ENCODE assay signal across 19 mouse cellular contexts in genomic region chr7:117260596-117260995, GRCm38 (mm10).
A peak's percentile ranks its signal among the peaks of the same experiment; 100 is the strongest.
DNase-seq lines count a peak whose midpoint lies in the region.
"Had no signal": no experiment of that assay in that cellular context is flagged by ENCODE, and none has a peak within 500 bp of the region (broad histone marks: within the 10 kb centered on the region; RNA-seq: fewer than 3 reads in every experiment).

No protein-coding gene starts in this region.

- no peaks in the 10 kb centered on the region for H3K27me3 ChIP-seq in limb, embryonic 10.5 days (ENCODE audit: low read depth, poor library complexity, severe bottlenecking)
- H3K27me3 ChIP-seq: CH12.LX; embryonic facial prominence, embryonic 12.5 days; hindbrain, embryonic 12.5 days; Patski had no signal

- peak overlapping the region; percentile 65 for H3K27ac ChIP-seq in limb, embryonic 10.5 days
- H3K27ac ChIP-seq: embryonic facial prominence, embryonic 12.5 days; gastrocnemius, adult 2 months; heart, embryonic 10.5 days; hindbrain, embryonic 12.5 days had no signal

- WGBS in limb, embryonic 10.5 days = 82% methylated on average over 3 of the region's 3 CpGs

- peak; percentile 31 for DNase-seq in heart, adult 11 months
- no peak for DNase-seq in heart, adult 18-20 months
- peak; percentile 56 for DNase-seq in right cerebral cortex, adult 18-20 months
- no peak for DNase-seq in right cerebral cortex, postnatal 25 days
- DNase-seq in limb, embryonic 10.5 days (ENCODE audit: low spot score) = no peak
- peak; percentile 70 for DNase-seq in telencephalon, adult 2 months (ENCODE audit: low read depth, low spot score)
- no peak for DNase-seq in cerebellum, adult 11 months
- no peak for DNase-seq in natural killer cell, adult 2 months (ENCODE audit: low spot score in 2 of 2)
- DNase-seq: adrenal gland, postnatal 14 days; cerebellum, adult 2 months; gastrocnemius, adult 2 months; gastrocnemius, postnatal 25 days; heart, postnatal 10 days; heart, postnatal 4 days had no signal

- peaks cover 54% of the 10 kb centered on the region for H3K4me1 ChIP-seq in limb, embryonic 10.5 days

- no peaks in the 10 kb centered on the region for H3K36me3 ChIP-seq in limb, embryonic 10.5 days
- H3K36me3 ChIP-seq: embryonic facial prominence, embryonic 12.5 days; heart, embryonic 10.5 days; hindbrain, embryonic 12.5 days had no signal

- H3K4me3 ChIP-seq in limb, embryonic 10.5 days = no peak overlapping the region
- H3K4me3 ChIP-seq: embryonic facial prominence, embryonic 12.5 days; gastrocnemius, adult 2 months; heart, embryonic 10.5 days; hindbrain, embryonic 12.5 days had no signal

- H3K9me3 ChIP-seq in limb, embryonic 10.5 days (replicated peaks) = no peaks in the 10 kb centered on the region
- H3K9me3 ChIP-seq: embryonic facial prominence, embryonic 12.5 days; heart, embryonic 10.5 days; hindbrain, embryonic 12.5 days had no signal

Comparison
In these comparisons a context has a peak if more than half of its experiments do, and no peak if none do; other contexts are left out.
1. DNase-seq: peak in heart, adult 11 months (single experiment), right cerebral cortex, adult 18-20 months (single experiment) and telencephalon, adult 2 months (single experiment); none in heart, adult 18-20 months (0 of 2), right cerebral cortex, postnatal 25 days (single experiment), limb, embryonic 10.5 days (single experiment), cerebellum, adult 11 months (single experiment) and natural killer cell, adult 2 months (0 of 2).